Mouse (Mus musculus) layer of hippocampus, adult 2 months (tissue): Measurements from ENCODE around the gene Numbl. TPM values are rescaled to one million over a fixed set of nuclear protein-coding genes. Genes with fewer than 3 reads are reported as not detected.

Source experiments
- DNase-seq, 2 experiments: peaks; one replicate each; pipeline ENCODE4 v3.0.0; 2022; ENCODE audit warnings: low spot score in 2 of 2
- H3K27ac ChIP-seq: fragments of 200-600 bp; 2 replicates; pipeline ENCODE4 v1.8.1; 2022
- H3K4me3 ChIP-seq: fragments of 200-600 bp; 2 replicates; pipeline ENCODE4 v1.8.1; 2022; ENCODE audit warnings: mild to moderate bottlenecking
- CTCF ChIP-seq: fragments of 200-600 bp; conservative IDR thresholded peaks from 2 replicates; pipeline ENCODE4 v1.8.1; 2022; ENCODE audit warnings: antibody characterized with exemption, mild to moderate bottlenecking, moderate library complexity
- total RNA-seq, 2 experiments: library from RNA; stranded (reverse); gene quantifications; 2 replicates each; pipeline ENCODE4 v1.2.3; 2021

Numbl gene
- total RNA-seq, 2 experiments from 2014 or later: 135 to 148 TPM

DNA sequence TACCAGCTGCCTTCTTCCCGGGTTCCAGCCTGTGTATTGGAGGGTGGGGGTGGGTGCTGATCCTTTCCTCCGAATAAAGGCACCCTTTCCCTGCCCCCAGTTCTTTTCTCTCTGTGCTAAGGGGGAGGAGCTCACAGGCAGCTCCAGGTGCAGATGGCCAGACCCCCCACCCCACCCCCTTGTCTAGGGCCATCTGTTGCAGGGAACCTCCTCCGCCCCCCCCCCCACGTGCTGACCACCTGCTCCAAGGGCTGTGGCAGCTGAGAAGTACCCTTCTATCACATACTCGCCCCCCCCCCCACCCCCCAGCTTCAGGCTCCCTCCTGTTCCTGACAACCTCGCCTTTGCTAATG is 405 bp upstream of the Numbl start:
- DNase-seq: no peak
- H3K27ac ChIP-seq: peak overlapping the region; percentile 95
- no peak for TF ChIP-seq CTCF
- peak overlapping the region; percentile 89 for H3K4me3 ChIP-seq

DNA sequence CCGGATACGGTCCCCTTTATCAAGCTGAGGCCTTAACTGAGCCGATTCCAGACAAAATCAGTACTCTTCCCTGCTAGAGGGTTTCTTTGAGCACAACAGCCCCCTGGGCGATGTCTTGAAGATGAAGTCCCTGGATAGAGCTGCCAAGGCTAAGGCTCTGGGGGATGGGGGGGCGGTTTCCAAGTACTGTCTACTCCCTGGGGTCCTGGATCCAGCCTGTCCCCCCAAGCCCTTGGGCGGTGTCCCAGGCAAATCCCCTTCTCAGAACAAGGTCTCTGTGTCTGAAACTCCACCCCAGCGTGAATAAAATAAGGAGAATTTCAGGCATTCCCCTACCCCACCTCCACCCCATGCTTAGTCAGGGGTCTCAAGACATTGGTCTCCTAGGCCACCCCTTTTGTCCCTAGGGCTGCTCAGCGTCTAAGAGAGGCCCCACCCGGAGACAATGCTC is 1.1 kb downstream of the Numbl start:
- peak overlapping the region; percentile 95 for H3K27ac ChIP-seq
- TF ChIP-seq CTCF: no peak
- peak in 1 of 2 experiments; percentile 36 for DNase-seq
- peak overlapping the region; percentile 89 for H3K4me3 ChIP-seq

DNA sequence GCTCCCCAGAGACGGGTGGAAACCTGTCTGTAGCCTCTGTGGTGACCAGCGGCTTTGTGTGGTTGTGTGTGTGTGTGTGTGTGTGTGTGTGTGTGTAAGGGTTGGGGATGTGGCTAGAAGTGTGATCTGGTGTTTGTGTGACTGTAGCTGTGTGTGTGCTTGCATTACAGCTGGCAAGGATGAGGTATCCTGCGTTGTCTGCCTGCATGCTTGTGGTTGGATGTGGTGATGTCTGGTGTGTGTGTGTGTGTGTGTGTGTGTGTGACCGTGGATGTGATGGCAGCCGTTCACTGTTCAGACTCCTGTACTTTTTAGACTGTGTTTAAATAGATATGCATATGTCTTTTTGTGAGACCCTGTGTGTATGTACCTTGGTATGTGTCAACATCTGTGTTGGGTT is 1.5 kb downstream of the Numbl start:
- no peak for DNase-seq
- no peak for TF ChIP-seq CTCF
- H3K4me3 ChIP-seq: peak overlapping the region; percentile 89
- peak overlapping the region; percentile 95 for H3K27ac ChIP-seq

DNA sequence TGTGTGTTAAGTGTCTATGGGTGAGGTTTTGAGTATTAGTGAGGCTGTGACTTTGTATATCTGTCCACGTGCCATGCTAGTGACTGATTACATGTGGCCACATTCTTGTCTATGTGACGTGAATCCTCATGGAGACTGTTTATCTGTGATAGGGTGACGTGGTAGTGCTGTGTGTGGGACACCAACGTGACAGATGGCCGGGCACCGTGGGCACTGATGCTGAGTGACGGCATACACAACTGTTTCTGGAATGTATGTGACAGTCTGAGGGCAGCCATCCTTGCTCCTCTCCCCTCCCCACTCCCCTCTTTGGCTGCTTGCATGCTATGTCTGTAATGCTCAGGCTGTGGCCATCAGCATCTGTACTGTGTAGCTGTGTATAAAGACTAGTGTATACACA is 2.6 kb downstream of the Numbl start:
- DNase-seq: peak; percentile 43 to 71

DNA sequence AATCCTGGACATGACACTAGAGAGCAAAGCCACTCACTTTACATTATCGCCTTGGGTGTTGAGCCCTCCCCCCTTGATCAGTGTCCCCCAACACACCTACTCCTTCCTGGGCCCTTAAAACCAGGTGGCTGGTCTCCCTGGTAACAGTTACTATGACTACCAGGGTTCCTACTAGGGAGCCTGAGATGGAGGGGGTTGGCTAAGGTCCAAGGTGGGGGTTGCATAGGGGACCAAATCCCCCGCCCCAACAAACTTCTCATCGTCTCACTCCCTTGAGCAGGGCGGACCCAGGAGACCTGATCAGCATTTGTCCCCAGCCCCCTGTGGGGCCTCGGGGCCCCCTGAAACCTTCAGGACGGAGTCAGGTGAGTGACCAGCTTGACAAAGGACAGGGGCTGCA is 3.7 kb downstream of the Numbl start:
- peak in 1 of 2 experiments; percentile 38 for DNase-seq
- Histone ChIP-seq H3K27ac (peak overlapping the region; percentile 95), H3K4me3 (no peak overlapping the region; the same call in 1 of the 2 replicates)
- no peak for TF ChIP-seq CTCF

More for the DNA sequence above, 2.6 kb downstream of the Numbl start:
- TF ChIP-seq CTCF: no peak
- peak overlapping the region; percentile 95 for H3K27ac ChIP-seq
- H3K4me3 ChIP-seq: peak overlapping the region; percentile 89

DNA sequence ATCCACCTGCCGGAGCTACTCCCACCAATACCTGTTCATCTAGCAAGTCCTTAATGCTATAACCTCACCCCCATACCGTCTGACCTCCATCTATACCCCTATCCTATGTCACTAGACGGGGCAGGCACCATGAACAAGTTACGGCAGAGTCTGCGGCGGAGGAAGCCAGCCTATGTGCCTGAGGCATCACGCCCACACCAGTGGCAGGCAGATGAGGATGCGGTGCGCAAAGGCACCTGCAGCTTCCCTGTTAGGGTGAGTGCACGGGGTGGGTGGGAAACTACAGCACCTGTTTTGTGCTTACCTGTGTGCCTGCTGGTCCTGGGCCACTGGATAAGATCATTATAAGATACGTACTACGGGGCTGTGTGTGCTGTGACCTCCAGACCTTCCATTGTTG is 6.5 kb downstream of the Numbl start:
- no peak overlapping the region for H3K4me3 ChIP-seq
- H3K27ac ChIP-seq: peak overlapping the region; percentile 6; the same call in 1 of the 2 replicates
- no peak for DNase-seq
- no peak for TF ChIP-seq CTCF

GRCm38 (mm10) chr7:27266515-27267128 is 8.4 kb downstream of the Numbl start:
- peak; percentile 83 to 92 for DNase-seq
- no peak overlapping the region for H3K4me3 ChIP-seq
- no peak for TF ChIP-seq CTCF
- H3K27ac ChIP-seq: peak overlapping the region; percentile 83

DNA sequence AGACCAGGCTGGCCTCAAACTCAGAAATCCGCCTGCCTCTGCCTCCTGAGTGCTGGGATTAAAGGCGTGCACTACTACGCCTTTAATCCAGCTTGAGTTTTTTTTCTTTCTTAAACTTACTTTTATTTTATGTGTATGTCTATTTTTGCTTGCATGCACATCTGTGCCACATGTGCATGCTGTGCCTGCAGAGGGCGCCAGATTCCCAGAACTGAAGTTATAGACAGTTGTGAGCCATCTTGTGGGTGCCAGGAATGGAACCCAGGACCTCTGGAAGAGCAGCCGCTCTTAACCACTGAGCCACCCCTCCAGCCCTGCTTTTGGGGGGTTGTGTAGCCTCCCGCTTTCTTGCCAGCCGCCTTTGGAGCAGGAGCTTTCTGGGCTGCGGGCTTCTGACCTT is 13.2 kb downstream of the Numbl start:
- Histone ChIP-seq H3K27ac (no peak overlapping the region), H3K4me3 (no peak overlapping the region)
- TF ChIP-seq CTCF: peak; percentile 42
- DNase-seq: no peak

GRCm38 (mm10) chr7:27273739-27274351 is 15.6 kb downstream of the Numbl start:
- TF ChIP-seq CTCF: peak; percentile 58
- DNase-seq: no peak

GRCm38 (mm10) chr7:27274916-27275315 is 16.7 kb downstream of the Numbl start:
- DNase-seq: no peak
- Histone ChIP-seq H3K27ac (no peak overlapping the region), H3K4me3 (no peak overlapping the region)
- TF ChIP-seq CTCF: no peak

More at GRCm38 (mm10) chr7:27273739-27274351, 15.6 kb downstream of the Numbl start:
- Histone ChIP-seq H3K4me3 (no peak overlapping the region), H3K27ac (0 out of 2 replicates have a peak overlapping the region, but pooled peaks have one; percentile 32)

DNA sequence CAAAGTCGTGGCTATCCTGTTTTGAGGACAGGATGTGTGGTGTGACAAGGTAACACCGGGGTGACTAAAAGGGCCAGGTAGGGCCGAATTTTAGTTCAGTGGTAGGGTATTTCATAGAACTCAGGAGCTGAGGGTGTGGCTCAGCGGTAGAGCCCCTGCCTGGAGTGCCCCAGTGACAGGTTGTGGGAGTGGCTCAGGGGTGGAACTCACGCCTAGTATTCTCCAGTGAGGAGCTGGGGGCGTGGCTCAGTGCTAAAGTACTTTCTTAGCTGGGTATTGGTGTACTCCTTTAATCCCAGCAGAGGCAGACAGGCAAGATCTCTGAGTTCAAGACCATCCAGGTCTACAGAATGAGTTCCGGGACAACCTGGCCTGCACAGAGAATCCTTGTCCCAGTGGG is 17.8 kb downstream of the Numbl start:
- no peak overlapping the region for H3K4me3 ChIP-seq
- TF ChIP-seq CTCF: no peak
- DNase-seq: no peak
- no peak overlapping the region for H3K27ac ChIP-seq

GRCm38 (mm10) chr7:27277191-27277590 is 19.0 kb downstream of the Numbl start:
- H3K4me3 ChIP-seq: no peak overlapping the region
- DNase-seq: no peak
- H3K27ac ChIP-seq: no peak overlapping the region
- TF ChIP-seq CTCF: peak; percentile 78

- no peak for TF ChIP-seq CTCF
- no peak for DNase-seq
- no peak overlapping the region for H3K27ac ChIP-seq
- no peak overlapping the region for H3K4me3 ChIP-seq
These were observed 23.5 kb downstream of the Numbl start for GRCm38 (mm10) chr7:27281717-27282116.

GRCm38 (mm10) chr7:27282225-27282624 is 24.0 kb downstream of the Numbl start:
- TF ChIP-seq CTCF: no peak
- Histone ChIP-seq H3K27ac (no peak overlapping the region), H3K4me3 (no peak overlapping the region)
- no peak for DNase-seq
